Mouse (Mus musculus): Measurements from ENCODE around the gene Dot1l. TPM values are rescaled to one million over a fixed set of nuclear protein-coding genes. Genes with fewer than 3 reads are reported as not detected.
"Not testable (repeated sequence)": the region's sequence is repeated elsewhere in the genome, so short reads cannot be mapped to it uniquely, and the experiment has no call there.

Dot1l gene
- total and polyA plus RNA-seq, 2 experiments from 2014 or later, result 13.4 to 34.4 TPM

DNA sequence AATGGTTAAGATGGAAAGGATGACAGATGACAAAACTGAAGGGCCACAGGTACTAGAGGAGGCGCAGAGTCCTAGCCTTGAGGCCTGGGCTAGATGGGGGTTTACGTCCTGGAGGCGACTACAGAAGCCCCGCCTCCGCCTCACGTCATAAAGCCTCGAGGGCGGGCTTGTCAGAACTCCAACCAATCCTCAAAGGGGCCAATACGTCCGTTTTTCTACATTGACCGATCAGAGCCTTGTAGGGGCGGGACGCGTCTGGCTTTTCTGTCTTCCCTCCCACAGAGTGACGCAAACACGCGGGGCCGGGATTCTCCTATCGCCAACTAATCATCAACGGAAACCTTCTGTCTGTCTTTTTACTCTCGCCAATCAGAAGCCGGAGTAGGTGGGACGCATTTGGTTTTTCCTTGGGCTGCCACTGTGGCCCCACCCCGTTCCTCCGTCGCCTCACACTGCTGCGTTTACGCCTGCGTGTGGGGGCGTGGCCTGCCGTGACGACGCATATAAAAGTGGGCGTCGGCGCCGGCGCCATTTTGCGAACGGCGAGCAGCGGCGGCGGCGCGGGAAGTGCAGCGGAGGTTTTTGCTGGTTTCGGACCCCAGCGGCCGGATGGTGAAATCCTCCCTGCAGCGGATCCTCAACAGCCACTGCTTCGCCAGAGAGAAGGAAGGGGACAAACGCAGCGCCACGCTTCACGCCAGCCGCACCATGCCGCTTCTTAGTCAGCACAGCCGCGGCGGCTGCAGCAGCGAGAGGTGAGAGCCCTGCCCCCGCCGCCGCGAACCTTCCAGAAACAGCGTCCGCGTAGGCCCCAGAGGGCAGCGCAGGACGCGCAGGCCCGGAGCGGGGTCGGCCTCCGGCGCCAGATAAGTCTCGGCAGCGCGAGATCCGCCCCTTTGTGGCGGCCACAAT lies 71.4 kb downstream of the Dot1l start, which contains the start of gene Oaz1:
Oaz1 (plus strand) TSS at position 506 of the 912 bp plus-strand sequence.
- Histone ChIP-seq H3K4me3 (ENCODE audit: low read depth, low read length) (peak within 1 kb of the TSS; percentile 74), H3K36me3 (ENCODE audit: insufficient read depth, low read length) (peaks cover 14% of the 10 kb centered on the region), H3K9ac (replicated peaks; ENCODE audit: low read length, poor library complexity, severe bottlenecking) (peak within 1 kb of the TSS; percentile 88), H3K4me1 (ENCODE audit: insufficient read depth, low read length) (peaks cover 6% of the 10 kb centered on the region; the same call in 1 of the 2 replicates), H3K4me2 (ENCODE audit: low read depth, low read length, poor library complexity, severe bottlenecking) (peak within 1 kb of the TSS; percentile 98), H3K27me3 (ENCODE audit: insufficient read depth, low read length) (no peaks in the 10 kb centered on the region), H3K27ac (ENCODE audit: low read depth, low read length) (peak within 1 kb of the TSS; percentile 85), H3K9me3 (ENCODE audit: low read length) (no peaks in the 10 kb centered on the region)
- under 1% methylated on average over 79 of the region's 82 CpGs for WGBS
- peak; percentile 98 for ATAC-seq (ENCODE audit: low FRiP score)
- DNase-seq (ENCODE audit: low spot score), result peak; percentile 100
- TF ChIP-seq CTCF (IDR thresholded peaks at IDR 0.05), result peak; percentile 24

DNA sequence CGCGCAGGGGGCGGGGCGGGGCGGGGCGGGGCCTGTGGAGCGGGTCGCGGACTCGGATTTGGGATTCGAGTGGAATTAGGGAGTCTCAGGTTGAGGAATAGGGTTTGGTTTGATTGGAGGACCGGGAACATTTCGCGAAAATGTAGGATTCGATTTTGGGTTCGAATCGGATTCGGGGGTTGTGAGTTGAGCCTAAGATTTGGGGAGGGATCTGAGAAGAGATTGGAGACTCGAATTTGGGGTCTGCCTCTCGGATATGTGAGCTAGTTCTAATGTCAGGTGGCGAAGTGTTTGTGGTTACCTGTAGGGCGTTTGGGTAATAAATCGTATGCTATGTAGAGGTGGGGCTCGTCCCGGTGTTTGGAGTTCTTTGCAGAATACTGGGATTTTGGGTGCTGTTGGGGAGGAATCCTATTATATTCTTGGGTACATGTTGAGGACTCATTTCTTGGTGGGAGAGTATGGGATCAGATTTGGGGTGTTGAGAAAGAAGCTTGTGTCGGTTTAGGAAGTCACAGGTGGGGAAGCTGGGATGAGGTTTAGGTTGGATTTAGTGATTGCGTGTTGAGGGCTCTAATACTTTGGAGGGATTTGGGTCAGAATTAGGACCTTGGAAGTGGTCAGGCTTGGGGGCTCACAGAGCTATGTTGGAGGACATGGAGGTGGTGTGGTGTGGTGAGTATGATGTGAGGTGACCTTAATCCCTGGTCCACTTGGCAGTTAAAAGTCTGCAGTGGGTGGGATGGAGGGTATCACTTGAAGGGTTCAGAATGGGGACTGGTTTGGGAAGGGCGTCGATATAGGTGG lies 72.3 kb downstream of the Dot1l start:
- Histone ChIP-seq H3K27me3 (ENCODE audit: insufficient read depth, low read length) (no peaks in the 10 kb centered on the region), H3K36me3 (ENCODE audit: insufficient read depth, low read length) (peaks cover 14% of the 10 kb centered on the region), H3K4me1 (ENCODE audit: insufficient read depth, low read length) (peaks cover 6% of the 10 kb centered on the region; the same call in 1 of the 2 replicates), H3K9ac (replicated peaks; ENCODE audit: low read length, poor library complexity, severe bottlenecking) (peak overlapping the region; percentile 88), H3K9me3 (ENCODE audit: low read length) (no peaks in the 10 kb centered on the region), H3K4me3 (ENCODE audit: low read depth, low read length) (peak overlapping the region; percentile 74), H3K27ac (ENCODE audit: low read depth, low read length) (peak overlapping the region; percentile 85), H3K4me2 (ENCODE audit: low read depth, low read length, poor library complexity, severe bottlenecking) (peak overlapping the region; percentile 98)
- TF ChIP-seq CTCF (IDR thresholded peaks at IDR 0.05), result no peak
- no peak for ATAC-seq (ENCODE audit: low FRiP score)
- DNase-seq (ENCODE audit: low spot score), result no peak
- 9% methylated on average over 24 of the region's 29 CpGs for WGBS

DNA sequence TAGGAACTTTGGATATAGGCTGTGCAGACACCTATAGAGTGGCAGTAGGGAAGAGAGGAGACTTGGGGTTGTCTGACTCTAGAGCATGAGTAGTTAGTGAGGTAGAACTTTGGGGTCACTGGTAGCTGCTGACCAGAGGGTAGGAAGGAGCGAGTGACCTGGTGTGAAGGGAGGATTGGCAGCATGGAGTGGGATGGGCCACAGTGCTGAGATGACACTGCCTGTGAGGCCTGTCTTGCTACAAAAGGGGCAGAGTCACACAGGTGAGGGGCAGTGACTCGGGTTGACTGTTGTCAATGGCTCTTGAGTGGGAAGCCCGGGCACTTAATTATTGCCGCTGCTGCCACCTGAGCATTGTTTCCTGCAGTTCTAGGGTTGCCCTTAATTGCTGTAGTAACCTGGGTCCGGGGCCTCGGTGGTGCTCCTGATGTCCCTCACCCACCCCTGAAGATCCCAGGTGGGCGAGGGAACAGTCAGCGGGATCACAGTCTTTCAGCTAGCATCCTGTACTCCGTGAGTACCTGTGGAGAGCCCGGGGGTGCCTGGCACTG lies 72.9 kb downstream of the Dot1l start:
- Histone ChIP-seq H3K27ac (ENCODE audit: low read depth, low read length) (no peak overlapping the region), H3K4me2 (ENCODE audit: low read depth, low read length, poor library complexity, severe bottlenecking) (peak overlapping the region; percentile 98), H3K9ac (replicated peaks; ENCODE audit: low read length, poor library complexity, severe bottlenecking) (peak overlapping the region; percentile 88), H3K4me3 (ENCODE audit: low read depth, low read length) (peak overlapping the region; percentile 74), H3K36me3 (ENCODE audit: insufficient read depth, low read length) (peaks cover 14% of the 10 kb centered on the region), H3K4me1 (ENCODE audit: insufficient read depth, low read length) (peaks cover 6% of the 10 kb centered on the region; the same call in 1 of the 2 replicates), H3K27me3 (ENCODE audit: insufficient read depth, low read length) (no peaks in the 10 kb centered on the region), H3K9me3 (ENCODE audit: low read length) (no peaks in the 10 kb centered on the region)
- DNase-seq (ENCODE audit: low spot score), result no peak
- WGBS, result 81% methylated on average over 10 of the region's 10 CpGs
- no peak for TF ChIP-seq CTCF (IDR thresholded peaks at IDR 0.05)
- no peak for ATAC-seq (ENCODE audit: low FRiP score)

DNA sequence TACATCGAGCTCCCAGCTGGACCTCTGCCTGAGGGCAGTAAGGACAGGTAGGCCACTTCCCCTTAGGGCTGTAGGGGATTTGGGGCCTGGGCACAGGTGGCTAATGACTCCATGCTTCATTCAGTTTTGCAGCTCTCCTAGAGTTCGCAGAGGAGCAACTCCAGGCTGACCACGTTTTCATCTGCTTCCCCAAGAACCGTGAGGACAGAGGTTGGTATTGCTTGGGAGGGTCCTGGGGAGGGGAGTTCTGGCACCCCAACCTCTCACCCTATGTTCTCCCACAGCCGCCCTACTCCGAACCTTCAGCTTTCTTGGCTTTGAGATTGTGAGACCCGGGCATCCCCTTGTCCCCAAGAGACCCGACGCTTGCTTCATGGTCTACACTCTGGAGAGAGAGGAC lies 73.6 kb downstream of the Dot1l start:
- Histone ChIP-seq H3K4me3 (ENCODE audit: low read depth, low read length) (peak overlapping the region; percentile 74; the same call in 1 of the 2 replicates), H3K36me3 (ENCODE audit: insufficient read depth, low read length) (peaks cover 17% of the 10 kb centered on the region), H3K4me2 (ENCODE audit: low read depth, low read length, poor library complexity, severe bottlenecking) (peak overlapping the region; percentile 98)
- H3K4me1 ChIP-seq (ENCODE audit: insufficient read depth, low read length); DNase-seq (ENCODE audit: low spot score); H3K27ac ChIP-seq (ENCODE audit: low read depth, low read length); H3K9ac ChIP-seq (replicated peaks; ENCODE audit: low read length, poor library complexity, severe bottlenecking); H3K9me3 ChIP-seq (ENCODE audit: low read length); H3K27me3 ChIP-seq (ENCODE audit: insufficient read depth, low read length); ATAC-seq (ENCODE audit: low FRiP score): not testable (repeated sequence)
- WGBS, result 87% methylated on average over 6 of the region's 9 CpGs

DNA sequence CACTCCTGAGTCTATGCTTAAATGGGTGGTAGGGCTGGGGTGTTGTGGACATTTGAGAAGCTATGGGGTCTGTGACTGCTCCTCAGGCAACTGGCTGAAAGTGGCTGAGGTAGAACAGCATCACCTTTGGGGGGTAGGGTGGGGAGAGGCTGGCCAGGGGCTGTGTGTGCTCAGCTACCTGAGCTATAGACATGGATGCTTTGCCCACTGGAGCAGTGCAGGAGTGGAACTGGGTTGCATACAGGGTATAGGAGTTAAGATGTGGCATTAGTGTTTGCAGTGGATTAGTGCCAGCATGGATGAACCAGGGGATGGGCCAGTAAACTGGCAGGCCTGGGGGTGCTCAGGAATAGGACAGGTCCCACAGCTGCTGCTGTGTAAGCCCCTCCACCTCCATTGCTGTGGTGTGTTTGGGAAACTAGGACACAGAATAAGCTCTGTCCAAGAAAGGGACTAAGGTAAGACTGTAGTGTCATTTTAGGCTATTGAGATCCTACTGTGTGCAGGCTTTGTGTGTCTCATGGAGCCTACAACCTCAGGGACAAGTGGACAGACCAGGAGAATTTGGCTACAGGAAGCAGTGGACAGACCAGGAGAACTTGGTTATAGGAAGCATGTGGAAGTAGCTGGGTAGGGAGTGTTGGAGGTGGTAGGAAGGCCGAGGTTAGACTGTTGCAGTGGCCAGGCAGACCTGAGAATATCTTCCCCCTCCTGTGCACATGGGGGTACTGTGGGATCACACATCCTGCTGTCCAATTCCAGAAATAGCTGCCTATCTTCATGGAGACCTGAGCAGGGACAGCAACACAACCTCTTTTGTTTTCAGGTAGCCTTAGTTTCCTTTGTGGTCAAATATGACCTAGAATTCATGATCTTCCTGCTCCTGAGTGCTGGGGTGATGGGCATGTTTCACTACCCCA lies 74.6 kb downstream of the Dot1l start:
- Histone ChIP-seq H3K27ac (ENCODE audit: low read depth, low read length) (no peak overlapping the region), H3K4me2 (ENCODE audit: low read depth, low read length, poor library complexity, severe bottlenecking) (no peak overlapping the region)
- TF ChIP-seq CTCF (IDR thresholded peaks at IDR 0.05), result no peak

More for the DNA sequence above, 74.6 kb downstream of the Dot1l start:
- H3K4me3 ChIP-seq (ENCODE audit: low read depth, low read length), result no peak overlapping the region
- H3K9ac ChIP-seq (replicated peaks; ENCODE audit: low read length, poor library complexity, severe bottlenecking), result no peak overlapping the region
- no peaks in the 10 kb centered on the region for H3K27me3 ChIP-seq (ENCODE audit: insufficient read depth, low read length)
- no peaks in the 10 kb centered on the region for H3K9me3 ChIP-seq (ENCODE audit: low read length)
- ATAC-seq (ENCODE audit: low FRiP score) (no peak), DNase-seq (ENCODE audit: low spot score) (no peak)
- H3K36me3 ChIP-seq (ENCODE audit: insufficient read depth, low read length), result peaks cover 19% of the 10 kb centered on the region
- H3K4me1 ChIP-seq (ENCODE audit: insufficient read depth, low read length), result peaks cover 6% of the 10 kb centered on the region; the same call in 1 of the 2 replicates
- 56% methylated on average over 1 of the region's 1 CpGs for WGBS

Data from midbrain, postnatal 0 days (tissue).